Mouse (Mus musculus): Measurements from ENCODE around the gene Bicral. TPM values are rescaled to one million over a fixed set of nuclear protein-coding genes. Genes with fewer than 3 reads are reported as not detected.

The Bicral gene
- polyA plus RNA-seq, 1 experiment from 2014 or later = 1.8 TPM

DNA sequence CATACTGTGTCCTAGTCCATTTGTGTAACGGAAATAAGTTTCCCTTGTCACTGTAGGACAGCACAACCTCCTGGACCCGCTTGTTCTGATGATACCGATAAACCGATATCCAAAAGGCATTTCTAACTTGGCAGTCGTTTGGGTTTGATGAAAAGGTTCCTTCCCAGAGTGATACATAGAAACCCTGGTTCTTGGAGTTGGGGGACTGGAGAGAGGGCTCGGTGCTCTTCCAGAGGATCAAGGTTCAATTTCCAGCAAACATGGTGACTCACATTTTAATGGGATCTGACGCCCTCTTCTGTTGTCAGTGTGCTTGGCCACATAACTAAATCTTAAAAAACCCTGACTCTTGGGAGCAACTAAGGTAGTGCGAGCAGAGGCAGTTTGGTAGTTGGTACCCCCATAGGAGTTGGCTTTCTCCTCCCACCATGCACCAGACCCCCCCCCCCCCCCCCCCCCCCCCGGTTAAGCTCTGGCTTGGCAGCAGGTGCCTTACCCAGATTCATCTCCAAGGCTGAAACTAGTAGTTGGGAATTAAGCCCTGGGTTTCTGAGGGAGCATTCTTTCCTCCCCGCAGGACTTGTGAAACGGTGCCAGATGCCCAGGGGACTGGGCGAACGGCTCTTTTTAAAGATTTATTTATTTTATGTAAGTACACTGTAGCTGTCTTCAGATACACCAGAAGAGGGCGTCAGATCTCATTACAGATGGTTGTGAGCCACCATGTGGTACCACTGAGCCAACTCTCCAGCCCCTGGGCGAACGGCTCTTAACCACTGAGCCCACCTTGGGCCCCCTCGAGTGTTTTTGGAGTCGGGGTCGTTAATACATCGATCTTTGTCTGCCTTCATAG is 84.8 kb downstream of the Bicral start:
- Histone ChIP-seq H3K4me2 (ENCODE audit: low read depth, low read length) (peak overlapping the region; percentile 90), H3K27me3 (ENCODE audit: insufficient read depth, low read length) (no peaks in the 10 kb centered on the region), H3K27ac (ENCODE audit: low read depth) (peak overlapping the region; percentile 90), H3K4me1 (ENCODE audit: insufficient read depth) (peaks cover 17% of the 10 kb centered on the region), H3K4me3 (ENCODE audit: low read depth, low read length) (peak overlapping the region; percentile 80), H3K36me3 (replicated peaks; ENCODE audit: insufficient read depth, low read length) (peaks cover 27% of the 10 kb centered on the region), H3K9me3 (ENCODE audit: low read length) (no peaks in the 10 kb centered on the region), H3K9ac (replicated peaks) (peak overlapping the region; percentile 90)
- DNase-seq (peak; percentile 54), ATAC-seq (peak; percentile 27; the same call in 1 of the 2 replicates)
- 9% methylated on average over 19 of the region's 20 CpGs for WGBS (ENCODE audit: insufficient replicate concordance)
- no peak for TF ChIP-seq EP300 (IDR thresholded peaks at IDR 0.05; ENCODE audit: low read depth)
- TF ChIP-seq CTCF (IDR thresholded peaks at IDR 0.05; ENCODE audit: low read depth) = peak; percentile 45

DNA sequence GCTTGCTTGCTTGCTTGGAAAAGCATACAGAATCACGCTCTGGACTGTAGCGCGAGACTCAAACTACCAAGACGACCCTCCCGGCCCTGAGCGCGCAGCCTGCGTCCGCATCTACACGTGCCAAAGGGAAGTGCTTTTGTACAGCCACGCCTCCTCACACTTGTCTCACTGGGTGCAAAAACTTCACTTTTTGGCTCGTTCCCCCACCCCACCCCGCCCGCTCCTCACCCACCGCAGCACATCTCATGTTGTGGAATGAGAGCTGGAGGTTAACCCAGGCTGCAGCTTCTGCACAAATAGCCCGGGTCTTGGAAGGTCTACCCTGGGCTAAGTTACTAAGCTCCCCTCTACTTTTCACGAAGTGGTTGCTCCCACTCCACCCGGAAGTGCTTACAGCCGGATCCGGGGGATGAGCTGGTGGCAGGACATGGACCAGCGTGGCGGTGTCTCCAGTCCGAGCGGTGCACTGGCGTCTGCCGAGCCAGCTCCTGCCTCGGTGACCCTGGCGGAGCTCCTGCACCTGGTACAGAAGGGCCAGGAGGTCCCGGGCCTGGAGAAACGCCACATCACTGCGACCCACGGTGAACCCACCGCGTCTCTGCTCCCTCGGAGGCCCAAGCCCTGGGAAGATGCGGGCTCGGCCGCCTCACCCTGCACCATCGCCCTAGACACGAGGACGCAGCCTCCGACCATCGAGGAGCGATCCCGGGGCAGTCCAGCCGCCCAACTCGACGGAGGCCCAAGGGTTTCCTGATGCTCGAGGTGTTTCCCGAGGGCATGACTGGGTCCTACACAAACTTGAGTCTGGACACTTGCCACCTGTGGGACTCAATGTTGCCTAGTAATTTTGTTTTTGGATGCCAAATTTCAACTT is 85.6 kb downstream of the Bicral start, which contains the start of gene 2310039H08Rik:
Gene 2310039H08Rik (plus strand): TSS at position 232 of the 874 bp plus-strand sequence.
- H3K4me1 ChIP-seq (ENCODE audit: insufficient read depth) = peaks cover 19% of the 10 kb centered on the region
- no peaks in the 10 kb centered on the region for H3K9me3 ChIP-seq (ENCODE audit: low read length)
- H3K9ac ChIP-seq (replicated peaks) = peak within 1 kb of the TSS; percentile 90
- H3K27ac ChIP-seq (ENCODE audit: low read depth) = peak within 1 kb of the TSS; percentile 90
- no peak for TF ChIP-seq EP300 (IDR thresholded peaks at IDR 0.05; ENCODE audit: low read depth)
- no peak; the same call in 1 of the 2 replicates for TF ChIP-seq CTCF (IDR thresholded peaks at IDR 0.05; ENCODE audit: low read depth)
- H3K4me3 ChIP-seq (ENCODE audit: low read depth, low read length) = peak within 1 kb of the TSS; percentile 80
- WGBS (ENCODE audit: insufficient replicate concordance) = under 1% methylated on average over 50 of the region's 50 CpGs
- H3K27me3 ChIP-seq (ENCODE audit: insufficient read depth, low read length) = no peaks in the 10 kb centered on the region
- ATAC-seq = peak; percentile 85
- peaks cover 20% of the 10 kb centered on the region for H3K36me3 ChIP-seq (replicated peaks; ENCODE audit: insufficient read depth, low read length)
- peak within 1 kb of the TSS; percentile 90 for H3K4me2 ChIP-seq (ENCODE audit: low read depth, low read length)
- peak; percentile 85 for DNase-seq

DNA sequence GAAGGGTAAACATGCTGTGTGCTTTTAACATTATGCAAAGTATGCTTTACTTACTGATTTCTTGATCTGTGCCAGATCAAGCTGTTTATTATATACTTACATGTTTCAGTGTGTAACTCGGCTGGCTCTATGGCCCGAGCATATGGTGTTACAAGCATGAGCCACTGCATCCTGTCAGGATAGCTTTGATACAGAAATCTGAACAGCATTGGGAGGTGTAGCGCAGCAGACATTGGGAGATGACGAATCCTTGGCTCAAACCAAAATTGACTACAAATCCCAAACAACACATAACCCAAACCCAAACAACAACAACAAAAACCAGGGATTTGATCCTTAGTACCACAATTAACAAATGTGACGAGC is 86.3 kb downstream of the Bicral start:
- peak; percentile 14 for ATAC-seq
- WGBS (ENCODE audit: insufficient replicate concordance) = 7% methylated on average over 5 of the region's 5 CpGs
- no peak for DNase-seq
- H3K9me3 ChIP-seq (ENCODE audit: low read length) = no peaks in the 10 kb centered on the region
- peaks cover 19% of the 10 kb centered on the region for H3K4me1 ChIP-seq (ENCODE audit: insufficient read depth)
- TF ChIP-seq CTCF (IDR thresholded peaks at IDR 0.05; ENCODE audit: low read depth) = no peak
- H3K4me3 ChIP-seq (ENCODE audit: low read depth, low read length) = peak overlapping the region; percentile 80
- H3K4me2 ChIP-seq (ENCODE audit: low read depth, low read length) = peak overlapping the region; percentile 90
- peak overlapping the region; percentile 90 for H3K9ac ChIP-seq (replicated peaks)
- H3K27ac ChIP-seq (ENCODE audit: low read depth) = peak overlapping the region; percentile 90
- peaks cover 15% of the 10 kb centered on the region for H3K36me3 ChIP-seq (replicated peaks; ENCODE audit: insufficient read depth, low read length)
- H3K27me3 ChIP-seq (ENCODE audit: insufficient read depth, low read length) = no peaks in the 10 kb centered on the region

DNA sequence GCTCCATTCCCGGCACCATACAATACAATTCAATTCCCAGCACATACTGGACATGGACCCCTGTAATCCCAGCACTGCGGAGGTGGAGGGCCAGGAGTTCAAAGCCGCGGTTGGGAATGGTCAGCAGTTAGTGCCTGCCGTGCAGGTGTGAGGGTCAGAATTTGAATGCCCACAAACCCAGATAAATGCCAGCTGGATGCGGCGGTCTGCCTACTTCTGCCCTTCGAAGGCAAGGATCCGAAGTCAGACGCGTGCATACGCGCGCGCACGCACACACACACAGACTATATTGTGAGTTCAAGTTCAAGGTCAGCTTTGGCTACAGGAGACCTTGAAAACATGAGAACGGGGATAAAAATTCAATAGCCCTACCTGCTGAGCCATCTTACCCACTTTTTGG is 86.7 kb downstream of the Bicral start:
- H3K27me3 ChIP-seq (ENCODE audit: insufficient read depth, low read length) = no peaks in the 10 kb centered on the region
- H3K9me3 ChIP-seq (ENCODE audit: low read length) = no peaks in the 10 kb centered on the region
- peak overlapping the region; percentile 90 for H3K4me2 ChIP-seq (ENCODE audit: low read depth, low read length)
- H3K4me3 ChIP-seq (ENCODE audit: low read depth, low read length) = peak overlapping the region; percentile 80; the same call in 1 of the 2 replicates
- ATAC-seq = no peak
- peak overlapping the region; percentile 90; the same call in 1 of the 2 replicates for H3K27ac ChIP-seq (ENCODE audit: low read depth)
- H3K4me1 ChIP-seq (ENCODE audit: insufficient read depth) = peaks cover 19% of the 10 kb centered on the region
- no peak for TF ChIP-seq EP300 (IDR thresholded peaks at IDR 0.05; ENCODE audit: low read depth)
- no peak for TF ChIP-seq CTCF (IDR thresholded peaks at IDR 0.05; ENCODE audit: low read depth)
- no peak for DNase-seq
- peaks cover 15% of the 10 kb centered on the region for H3K36me3 ChIP-seq (replicated peaks; ENCODE audit: insufficient read depth, low read length)
- H3K9ac ChIP-seq (replicated peaks) = peak overlapping the region; percentile 90
- 67% methylated on average over 17 of the region's 17 CpGs for WGBS (ENCODE audit: insufficient replicate concordance)

DNA sequence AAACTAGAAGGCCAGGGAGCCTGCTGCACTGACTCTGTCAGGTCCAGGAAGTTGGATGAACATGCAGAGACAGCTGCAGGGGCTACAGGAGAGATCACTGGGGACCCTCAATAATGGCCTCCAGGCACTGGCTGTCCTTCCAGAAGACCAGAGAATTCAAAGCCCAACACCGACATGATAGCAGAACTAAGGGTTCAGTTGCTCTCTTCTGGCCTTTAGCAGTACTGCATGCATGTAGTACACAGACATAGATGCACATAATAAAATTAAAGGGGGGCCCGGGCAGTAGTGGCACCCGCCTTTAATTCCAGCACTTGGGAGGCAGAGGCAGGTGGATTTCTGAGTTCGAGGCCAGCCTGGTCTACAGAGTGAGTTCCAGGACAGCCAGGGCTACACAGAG is 87.3 kb downstream of the Bicral start:
- Histone ChIP-seq H3K4me3 (ENCODE audit: low read depth, low read length) (no peak overlapping the region), H3K9ac (replicated peaks) (no peak overlapping the region), H3K9me3 (ENCODE audit: low read length) (no peaks in the 10 kb centered on the region), H3K27me3 (ENCODE audit: insufficient read depth, low read length) (no peaks in the 10 kb centered on the region), H3K36me3 (replicated peaks; ENCODE audit: insufficient read depth, low read length) (peaks cover 10% of the 10 kb centered on the region), H3K4me1 (ENCODE audit: insufficient read depth) (peaks cover 19% of the 10 kb centered on the region), H3K4me2 (ENCODE audit: low read depth, low read length) (no peak overlapping the region), H3K27ac (ENCODE audit: low read depth) (no peak overlapping the region)
- TF ChIP-seq CTCF (IDR thresholded peaks at IDR 0.05; ENCODE audit: low read depth) (peak; percentile 49), EP300 (IDR thresholded peaks at IDR 0.05; ENCODE audit: low read depth) (no peak)
- ATAC-seq (no peak), DNase-seq (no peak)
- WGBS (ENCODE audit: insufficient replicate concordance) = 74% methylated on average over 4 of the region's 4 CpGs

DNA sequence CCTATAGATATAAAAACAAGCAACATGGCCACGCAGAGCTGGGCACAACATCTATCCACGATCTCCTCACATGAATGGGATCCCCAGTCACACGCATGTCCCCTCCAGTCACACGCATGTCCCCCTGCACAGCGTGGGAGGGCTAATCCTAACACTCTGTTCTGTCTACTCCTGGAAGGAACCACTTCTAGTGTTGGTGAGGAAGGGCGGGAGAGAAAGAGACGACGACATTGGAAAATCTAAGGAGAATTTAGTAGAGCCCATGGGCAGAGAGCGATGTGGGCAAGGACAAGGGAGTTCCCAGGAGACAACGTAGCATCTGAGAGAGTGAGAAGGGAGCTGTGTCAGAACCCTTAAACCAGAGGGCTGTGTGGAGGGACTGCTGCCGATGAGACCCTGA is 87.7 kb downstream of the Bicral start:
- H3K9ac ChIP-seq (replicated peaks) = no peak overlapping the region
- H3K27me3 ChIP-seq (ENCODE audit: insufficient read depth, low read length) = no peaks in the 10 kb centered on the region
- H3K4me3 ChIP-seq (ENCODE audit: low read depth, low read length) = no peak overlapping the region
- 89% methylated on average over 11 of the region's 11 CpGs for WGBS (ENCODE audit: insufficient replicate concordance)
- peaks cover 19% of the 10 kb centered on the region for H3K4me1 ChIP-seq (ENCODE audit: insufficient read depth)
- no peaks in the 10 kb centered on the region for H3K9me3 ChIP-seq (ENCODE audit: low read length)
- ATAC-seq (no peak), DNase-seq (no peak)
- no peak for TF ChIP-seq EP300 (IDR thresholded peaks at IDR 0.05; ENCODE audit: low read depth)
- no peak for TF ChIP-seq CTCF (IDR thresholded peaks at IDR 0.05; ENCODE audit: low read depth)
- H3K27ac ChIP-seq (ENCODE audit: low read depth) = no peak overlapping the region
- no peak overlapping the region for H3K4me2 ChIP-seq (ENCODE audit: low read depth, low read length)
- peaks cover 6% of the 10 kb centered on the region for H3K36me3 ChIP-seq (replicated peaks; ENCODE audit: insufficient read depth, low read length)

Data from liver, postnatal 0 days (tissue).